Mouse (Mus musculus) forebrain, embryonic 14.5 days (tissue): ENCODE measurements around the gene Pex3. TPM values are rescaled to one million over a fixed set of nuclear protein-coding genes. Genes with fewer than 3 reads are reported as not detected.

Source experiments
- ATAC-seq: fragments of 200-750 bp; cut with Nextera tagmentation; 2 replicates; pipeline ENCODE4 v1.8.0; 2017; ENCODE audit warnings: mild to moderate bottlenecking, moderate library complexity
- DNase-seq: peaks from one replicate; pipeline ENCODE4 v3.0.0-alpha.2; 2015; ENCODE audit warnings: low spot score
- H3K27ac ChIP-seq: fragments of 300-500 bp; sonication (generic); 2 replicates; pipeline ENCODE4 v1.5.1; 2014; ENCODE audit warnings: low read depth, mild to moderate bottlenecking, control low read depth, low read length, moderate library complexity
- H3K27me3 ChIP-seq: fragments of 300-500 bp; sonication (generic); replicated peaks from 2 replicates; pipeline ENCODE4 v1.6.1; 2014; ENCODE audit warnings: low read length, control low read depth, mixed read lengths; ENCODE audit not compliant: control insufficient read depth, insufficient read depth
- H3K36me3 ChIP-seq: fragments of 300-500 bp; sonication (generic); 2 replicates; pipeline ENCODE4 v1.6.1; 2014; ENCODE audit warnings: low read length, control low read depth; ENCODE audit not compliant: control insufficient read depth, insufficient read depth
- H3K4me1 ChIP-seq: fragments of 300-500 bp; sonication (generic); 2 replicates; pipeline ENCODE4 v1.6.1; 2014; ENCODE audit warnings: antibody characterized with exemption, low read length, control low read depth; ENCODE audit not compliant: control insufficient read depth, insufficient read depth
- H3K4me2 ChIP-seq: fragments of 300-500 bp; sonication (generic); 2 replicates; pipeline ENCODE4 v1.6.1; 2014; ENCODE audit warnings: mild to moderate bottlenecking, control low read depth, low read length
- H3K4me3 ChIP-seq: fragments of 300-500 bp; sonication (generic); 2 replicates; pipeline ENCODE4 v1.5.1; 2014; ENCODE audit warnings: low read depth, low read length, control low read depth
- H3K9ac ChIP-seq: fragments of 300-500 bp; sonication (generic); 2 replicates; pipeline ENCODE4 v1.6.1; 2014; ENCODE audit warnings: mild to moderate bottlenecking, low read length, control low read depth, moderate library complexity
- H3K9me3 ChIP-seq: fragments of 300-500 bp; sonication (generic); replicated peaks from 2 replicates; pipeline ENCODE4 v1.6.1; 2016; ENCODE audit warnings: low read length, control low read depth, mixed read lengths; ENCODE audit not compliant: control insufficient read depth
- WGBS: fragments of 180-500 bp; shearing (Covaris S2); extraction: QIAGEN DNeasy Blood & Tissue Kit; methylation state at CpG from one replicate; pipeline ENCODE4 v1.1.7; 2014; 5-methylcytosine and 5-hydroxymethylcytosine counted together
- polyA plus RNA-seq: library from polyadenylated mRNA; unstranded; fragments of >200 nt; fragmentation: Nextera tagmentation; extraction: Ambion mirVana; gene quantifications from 2 replicates; pipeline ENCODE4 v1.2.1, GENCODE M21; 2014

Pex3 gene
- polyA plus RNA-seq, 1 experiment from 2014 or later = 38.4 TPM

DNA sequence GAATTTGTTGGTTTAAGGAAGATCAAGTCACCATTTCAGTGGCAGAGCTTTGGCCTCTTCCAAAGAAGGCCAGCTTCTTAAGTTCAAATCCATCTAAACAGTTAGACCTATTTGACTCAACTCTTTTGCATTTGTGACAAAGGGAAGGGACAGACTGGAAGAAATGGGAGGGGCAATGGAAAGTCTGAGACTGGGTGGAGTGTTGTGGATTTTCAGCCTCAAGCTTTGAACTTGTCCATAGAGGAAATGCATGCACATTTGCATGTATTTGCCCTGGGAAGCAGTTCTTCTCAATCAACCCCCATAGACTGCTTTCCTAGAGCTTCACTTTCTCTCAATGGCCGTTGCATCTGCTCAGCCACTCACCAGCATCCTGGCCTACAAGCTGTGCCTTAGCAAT is 1.4 kb upstream of the Pex3 start:
- 77% methylated on average over 1 of the region's 1 CpGs for WGBS
- no peak overlapping the region for H3K4me2 ChIP-seq
- ATAC-seq (no peak), DNase-seq (no peak)
- H3K4me1 ChIP-seq = peaks cover 9% of the 10 kb centered on the region
- no peaks in the 10 kb centered on the region for H3K36me3 ChIP-seq
- H3K4me3 ChIP-seq = no peak overlapping the region
- no peak overlapping the region for H3K9ac ChIP-seq
- H3K9me3 ChIP-seq = no peaks in the 10 kb centered on the region
- no peaks in the 10 kb centered on the region for H3K27me3 ChIP-seq
- H3K27ac ChIP-seq = no peak overlapping the region

DNA sequence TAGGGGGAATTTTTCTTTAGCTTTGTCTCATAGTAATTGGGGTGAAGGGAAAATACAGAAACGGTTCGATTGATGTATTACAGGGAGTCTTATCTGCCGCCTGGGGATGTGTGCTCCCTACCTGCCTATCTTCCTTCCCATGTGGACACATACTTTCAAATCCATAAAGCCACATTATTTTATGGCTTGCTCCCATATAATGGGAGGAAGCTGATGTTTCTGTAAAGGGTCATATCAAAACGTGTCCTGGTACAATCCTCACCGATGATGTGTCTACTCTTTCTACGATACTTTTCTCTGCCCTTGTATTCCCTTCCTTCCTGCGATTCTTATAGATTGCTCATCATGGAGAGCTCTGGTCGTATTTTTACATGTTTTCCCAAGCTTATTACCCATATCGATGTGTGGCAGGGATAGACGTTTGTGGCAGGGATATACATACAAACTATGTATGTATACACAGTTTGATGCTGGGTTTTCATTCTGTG is 600 bp upstream of the Pex3 start:
- Histone ChIP-seq H3K4me1 (peaks cover 9% of the 10 kb centered on the region), H3K27me3 (no peaks in the 10 kb centered on the region), H3K4me2 (peak overlapping the region; percentile 68), H3K9me3 (no peaks in the 10 kb centered on the region), H3K36me3 (0 out of 2 replicates have a peak, but pooled peaks cover 2% of the 10 kb centered on the region), H3K27ac (no peak overlapping the region), H3K4me3 (peak overlapping the region; percentile 63), H3K9ac (peak overlapping the region; percentile 77)
- no peak for DNase-seq
- WGBS = 29% methylated on average over 10 of the region's 10 CpGs
- ATAC-seq = peak; percentile 21

DNA sequence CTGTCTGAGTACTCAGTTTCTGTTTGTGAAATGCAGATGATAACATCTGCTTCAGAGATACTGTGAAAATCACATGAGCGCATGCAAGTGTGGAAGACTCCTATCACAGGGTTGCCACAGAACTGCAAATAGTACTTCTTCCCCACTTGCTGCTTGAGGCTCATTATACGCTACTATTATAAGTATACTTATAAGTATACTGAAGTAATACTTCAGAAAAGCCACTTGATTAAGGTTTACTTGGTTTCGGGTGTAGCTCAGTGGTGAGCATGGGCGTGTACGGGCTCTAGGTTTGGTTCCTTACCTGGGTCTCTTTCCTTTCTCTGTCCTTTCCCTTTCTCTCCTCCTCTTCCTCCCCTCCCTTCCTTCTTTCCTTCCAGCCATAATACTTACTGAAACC is 11.2 kb downstream of the Pex3 start:
- no peak for DNase-seq
- H3K9me3 ChIP-seq = no peaks in the 10 kb centered on the region
- H3K36me3 ChIP-seq = peaks cover 30% of the 10 kb centered on the region
- ATAC-seq = no peak
- no peak overlapping the region for H3K4me3 ChIP-seq
- H3K27me3 ChIP-seq = no peaks in the 10 kb centered on the region
- WGBS = 97% methylated on average over 5 of the region's 5 CpGs
- H3K27ac ChIP-seq = no peak overlapping the region
- no peak overlapping the region for H3K4me2 ChIP-seq
- H3K4me1 ChIP-seq = no peaks in the 10 kb centered on the region
- H3K9ac ChIP-seq = no peak overlapping the region

DNA sequence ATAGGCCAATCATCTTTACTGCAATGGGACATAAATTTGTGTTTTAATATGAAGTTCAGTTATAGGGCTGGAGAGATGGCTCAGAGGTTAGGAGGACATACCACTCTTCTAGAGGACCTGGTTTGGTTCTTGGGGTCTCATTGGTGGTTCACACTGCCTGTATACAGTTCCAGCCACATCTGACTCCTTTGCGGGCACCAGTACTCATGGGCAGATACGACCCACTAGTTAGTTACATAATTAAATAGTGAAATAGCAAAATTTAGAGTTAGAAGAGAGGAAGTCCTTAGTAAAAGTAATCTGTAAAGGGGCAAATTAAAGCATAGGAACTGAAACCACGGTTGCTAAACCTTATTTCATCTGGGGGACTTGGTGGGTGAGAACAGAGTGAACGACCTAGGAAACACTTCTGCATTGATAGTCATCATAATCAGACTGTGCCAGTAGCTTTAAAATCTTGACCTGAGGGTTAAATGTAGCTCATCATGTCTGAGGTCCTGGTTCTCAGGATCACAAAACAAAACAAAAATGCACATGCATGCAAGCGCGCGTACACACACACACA is 13.1 kb downstream of the Pex3 start:
- no peaks in the 10 kb centered on the region for H3K4me1 ChIP-seq
- H3K4me2 ChIP-seq = no peak overlapping the region
- ATAC-seq (no peak), DNase-seq (no peak)
- H3K9ac ChIP-seq = no peak overlapping the region
- 92% methylated on average over 7 of the region's 7 CpGs for WGBS
- no peak overlapping the region for H3K4me3 ChIP-seq
- peaks cover 34% of the 10 kb centered on the region for H3K36me3 ChIP-seq
- no peak overlapping the region for H3K27ac ChIP-seq
- H3K9me3 ChIP-seq = no peaks in the 10 kb centered on the region
- no peaks in the 10 kb centered on the region for H3K27me3 ChIP-seq

DNA sequence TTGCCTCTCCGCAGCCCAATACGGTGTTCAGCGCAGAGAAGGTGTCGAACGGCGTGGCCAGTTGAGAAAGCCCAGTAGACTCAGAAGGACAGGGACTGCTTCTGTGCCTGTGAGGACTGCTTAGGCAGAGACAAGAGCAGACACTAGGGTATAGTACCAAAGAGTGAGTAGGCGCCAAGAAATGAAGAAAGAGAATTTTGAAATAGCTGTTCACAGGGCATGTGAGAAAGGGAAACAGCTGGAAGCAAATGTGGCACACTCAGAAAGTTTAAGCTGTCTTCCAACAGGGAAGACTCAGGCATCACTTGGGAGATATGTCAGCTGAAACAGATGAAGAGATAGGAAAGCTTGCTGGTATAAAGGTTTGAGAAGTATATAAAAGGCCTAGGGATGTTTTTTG is 16.2 kb downstream of the Pex3 start:
- WGBS = 98% methylated on average over 7 of the region's 7 CpGs
- no peak for ATAC-seq
- H3K27me3 ChIP-seq = no peaks in the 10 kb centered on the region
- no peaks in the 10 kb centered on the region for H3K4me1 ChIP-seq
- H3K27ac ChIP-seq = no peak overlapping the region
- no peaks in the 10 kb centered on the region for H3K9me3 ChIP-seq
- DNase-seq = no peak
- no peak overlapping the region for H3K4me3 ChIP-seq
- peaks cover 40% of the 10 kb centered on the region for H3K36me3 ChIP-seq
- no peak overlapping the region for H3K4me2 ChIP-seq
- no peak overlapping the region for H3K9ac ChIP-seq

DNA sequence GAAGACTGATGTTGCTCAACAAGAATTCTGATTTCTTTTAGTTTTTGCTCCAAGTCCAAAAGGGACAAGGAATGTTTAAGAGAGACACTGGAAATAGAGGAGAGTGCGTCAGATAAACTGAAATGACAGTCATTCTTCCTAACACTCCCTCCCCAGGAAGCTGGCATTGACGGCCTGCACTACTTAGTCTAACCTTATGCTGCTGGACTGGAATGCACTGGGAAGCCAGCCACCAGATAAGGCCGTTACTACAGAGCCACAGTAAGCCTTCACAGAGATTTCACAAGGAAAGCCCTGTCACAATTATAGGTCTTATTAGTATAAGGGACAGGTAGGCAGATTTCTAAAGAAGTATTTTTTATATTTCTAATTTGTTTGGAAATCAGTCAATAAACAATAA is 18.2 kb downstream of the Pex3 start:
- H3K36me3 ChIP-seq = peaks cover 46% of the 10 kb centered on the region
- no peaks in the 10 kb centered on the region for H3K27me3 ChIP-seq
- ATAC-seq = no peak
- H3K9ac ChIP-seq = no peak overlapping the region
- no peak overlapping the region for H3K4me2 ChIP-seq
- H3K9me3 ChIP-seq = no peaks in the 10 kb centered on the region
- H3K27ac ChIP-seq = no peak overlapping the region
- no peak overlapping the region for H3K4me3 ChIP-seq
- no peak for DNase-seq
- no peaks in the 10 kb centered on the region for H3K4me1 ChIP-seq
- 91% methylated on average over 3 of the region's 3 CpGs for WGBS

DNA sequence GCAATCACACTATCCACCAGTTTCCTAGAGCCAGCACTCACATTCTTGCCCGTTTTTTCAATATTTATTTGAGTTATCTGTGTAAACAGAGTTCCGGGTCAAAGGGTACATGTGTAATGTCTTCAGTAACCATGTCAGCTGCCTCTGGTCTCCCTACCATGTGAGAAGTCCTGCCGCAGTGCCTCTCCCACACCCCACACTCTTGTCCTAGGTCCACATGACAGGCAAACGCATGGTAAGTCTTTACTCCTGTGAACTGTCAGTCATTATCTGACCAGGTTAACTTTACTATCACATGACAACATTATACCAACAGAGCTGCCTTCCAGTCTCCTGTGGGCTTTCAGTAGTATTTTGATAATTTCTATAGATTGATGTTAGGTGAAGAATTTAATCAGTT is 24.8 kb downstream of the Pex3 start:
- no peak for DNase-seq
- no peak overlapping the region for H3K27ac ChIP-seq
- H3K9ac ChIP-seq = no peak overlapping the region
- 91% methylated on average over 4 of the region's 4 CpGs for WGBS
- H3K4me2 ChIP-seq = no peak overlapping the region
- peaks cover 46% of the 10 kb centered on the region for H3K36me3 ChIP-seq
- H3K4me1 ChIP-seq = no peaks in the 10 kb centered on the region
- H3K9me3 ChIP-seq = no peaks in the 10 kb centered on the region
- H3K27me3 ChIP-seq = no peaks in the 10 kb centered on the region
- no peak overlapping the region for H3K4me3 ChIP-seq
- no peak for ATAC-seq

DNA sequence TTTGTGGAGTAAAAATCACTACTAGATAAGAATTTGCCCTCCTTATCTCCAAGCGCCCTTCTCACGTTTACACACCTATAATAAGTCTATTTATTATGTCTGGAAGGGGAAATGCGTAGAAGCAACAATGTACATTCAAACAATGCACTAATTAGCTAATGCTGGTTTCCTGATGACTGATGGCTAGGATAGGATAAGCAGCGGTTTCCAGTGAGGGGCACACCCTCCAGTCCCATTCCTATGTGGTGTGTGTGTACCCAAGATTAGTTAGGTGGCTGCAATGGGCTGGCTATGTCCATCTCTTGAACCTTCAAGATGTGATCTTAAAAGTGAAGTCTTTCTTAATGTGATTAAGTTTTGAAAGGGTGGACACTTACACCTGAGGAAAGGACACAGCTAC is 31.1 kb downstream of the Pex3 start:
- no peaks in the 10 kb centered on the region for H3K27me3 ChIP-seq
- no peaks in the 10 kb centered on the region for H3K4me1 ChIP-seq
- no peak for ATAC-seq
- peaks cover 12% of the 10 kb centered on the region; the same call in 1 of the 2 replicates for H3K36me3 ChIP-seq
- H3K9me3 ChIP-seq = no peaks in the 10 kb centered on the region
- no peak overlapping the region for H3K9ac ChIP-seq
- H3K27ac ChIP-seq = no peak overlapping the region
- no peak for DNase-seq
- H3K4me2 ChIP-seq = no peak overlapping the region
- H3K4me3 ChIP-seq = no peak overlapping the region
- 87% methylated on average over 4 of the region's 4 CpGs for WGBS

DNA sequence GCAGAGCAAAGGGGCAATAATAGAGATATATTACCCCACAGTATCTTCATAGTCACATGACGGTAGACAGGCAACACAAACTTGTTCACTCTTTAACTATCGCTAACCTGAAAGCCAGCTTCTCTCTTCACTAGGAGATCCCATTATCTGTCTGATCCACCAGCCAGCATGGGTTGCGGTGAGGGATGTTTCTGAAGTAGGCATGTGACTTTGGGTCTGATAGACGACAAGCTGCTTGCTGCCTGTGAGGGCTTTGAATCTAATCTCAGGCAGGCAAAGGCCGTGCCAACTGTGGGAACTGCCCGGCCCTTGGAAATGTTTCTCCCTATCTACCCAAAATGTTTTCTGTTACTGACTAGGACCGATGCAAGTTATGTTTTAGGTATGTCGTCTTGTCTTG is 50.6 kb downstream of the Pex3 start:
- WGBS = 90% methylated on average over 8 of the region's 8 CpGs
- H3K27me3 ChIP-seq = no peaks in the 10 kb centered on the region
- no peak for ATAC-seq
- H3K9ac ChIP-seq = no peak overlapping the region
- no peak for DNase-seq
- H3K9me3 ChIP-seq = no peaks in the 10 kb centered on the region
- no peaks in the 10 kb centered on the region for H3K36me3 ChIP-seq
- no peaks in the 10 kb centered on the region for H3K4me1 ChIP-seq
- no peak overlapping the region for H3K27ac ChIP-seq
- no peak overlapping the region for H3K4me2 ChIP-seq
- no peak overlapping the region for H3K4me3 ChIP-seq
